Mouse (Mus musculus): ENCODE data around the gene Tenm4. TPM values are rescaled to one million over a fixed set of nuclear protein-coding genes. Genes with fewer than 3 reads are reported as not detected.
A peak's percentile ranks its signal among the peaks of the same experiment; 100 is the strongest.

The Tenm4 gene
- polyA plus RNA-seq, 1 experiment from 2014 or later, result 0.68 TPM

- 73% methylated on average over 4 of the region's 4 CpGs for WGBS (ENCODE audit: insufficient replicate concordance)
- H3K9ac ChIP-seq (replicated peaks), result no peak overlapping the region
- H3K27me3 ChIP-seq (ENCODE audit: insufficient read depth, low read length), result no peaks in the 10 kb centered on the region
- no peak overlapping the region for H3K4me3 ChIP-seq (ENCODE audit: low read depth, low read length)
- no peaks in the 10 kb centered on the region for H3K9me3 ChIP-seq (ENCODE audit: low read length)
- no peak for ATAC-seq
- TF ChIP-seq EP300 (IDR thresholded peaks at IDR 0.05; ENCODE audit: low read depth), result no peak
- no peak for TF ChIP-seq CTCF (IDR thresholded peaks at IDR 0.05; ENCODE audit: low read depth)
- H3K27ac ChIP-seq (ENCODE audit: low read depth), result no peak overlapping the region
- H3K36me3 ChIP-seq (replicated peaks; ENCODE audit: insufficient read depth, low read length), result no peaks in the 10 kb centered on the region
- DNase-seq, result no peak
- H3K4me2 ChIP-seq (ENCODE audit: low read depth, low read length), result no peak overlapping the region
- peaks cover 4% of the 10 kb centered on the region; the same call in 1 of the 2 replicates for H3K4me1 ChIP-seq (ENCODE audit: insufficient read depth)
Observed at GRCm38 (mm10) chr7:96788135-96788534, 617.1 kb downstream of the Tenm4 start.

- no peaks in the 10 kb centered on the region for H3K36me3 ChIP-seq (replicated peaks; ENCODE audit: insufficient read depth, low read length)
- no peak overlapping the region for H3K27ac ChIP-seq (ENCODE audit: low read depth)
- no peak overlapping the region for H3K9ac ChIP-seq (replicated peaks)
- no peak for DNase-seq
- no peaks in the 10 kb centered on the region for H3K27me3 ChIP-seq (ENCODE audit: insufficient read depth, low read length)
- H3K4me3 ChIP-seq (ENCODE audit: low read depth, low read length), result no peak overlapping the region
- no peaks in the 10 kb centered on the region for H3K9me3 ChIP-seq (ENCODE audit: low read length)
- H3K4me2 ChIP-seq (ENCODE audit: low read depth, low read length), result no peak overlapping the region
- no peak for TF ChIP-seq CTCF (IDR thresholded peaks at IDR 0.05; ENCODE audit: low read depth)
- no peak for TF ChIP-seq EP300 (IDR thresholded peaks at IDR 0.05; ENCODE audit: low read depth)
- ATAC-seq, result no peak
- WGBS (ENCODE audit: insufficient replicate concordance), result 41% methylated on average over 2 of the region's 2 CpGs
- H3K4me1 ChIP-seq (ENCODE audit: insufficient read depth), result peaks cover 11% of the 10 kb centered on the region
Observed at GRCm38 (mm10) chr7:96790326-96790725, 619.3 kb downstream of the Tenm4 start.

GRCm38 (mm10) chr7:96792456-96793229 lies 621.6 kb downstream of the Tenm4 start:
- H3K4me2 ChIP-seq (ENCODE audit: low read depth, low read length), result no peak overlapping the region
- TF ChIP-seq CTCF (IDR thresholded peaks at IDR 0.05; ENCODE audit: low read depth), result no peak
- H3K4me1 ChIP-seq (ENCODE audit: insufficient read depth), result peaks cover 19% of the 10 kb centered on the region
- H3K9ac ChIP-seq (replicated peaks), result no peak overlapping the region
- no peaks in the 10 kb centered on the region for H3K27me3 ChIP-seq (ENCODE audit: insufficient read depth, low read length)
- DNase-seq (no peak), ATAC-seq (no peak)
- H3K4me3 ChIP-seq (ENCODE audit: low read depth, low read length), result no peak overlapping the region
- no peak overlapping the region for H3K27ac ChIP-seq (ENCODE audit: low read depth)
- WGBS (ENCODE audit: insufficient replicate concordance), result 69% methylated on average over 8 of the region's 8 CpGs
- no peaks in the 10 kb centered on the region for H3K9me3 ChIP-seq (ENCODE audit: low read length)
- no peaks in the 10 kb centered on the region for H3K36me3 ChIP-seq (replicated peaks; ENCODE audit: insufficient read depth, low read length)

- Histone ChIP-seq H3K4me3 (ENCODE audit: low read depth, low read length) (0 out of 2 replicates have a peak overlapping the region, but pooled peaks have one; percentile 1), H3K27ac (ENCODE audit: low read depth) (peak overlapping the region; percentile 73), H3K9me3 (ENCODE audit: low read length) (no peaks in the 10 kb centered on the region), H3K36me3 (replicated peaks; ENCODE audit: insufficient read depth, low read length) (no peaks in the 10 kb centered on the region), H3K27me3 (ENCODE audit: insufficient read depth, low read length) (no peaks in the 10 kb centered on the region), H3K4me1 (ENCODE audit: insufficient read depth) (peaks cover 24% of the 10 kb centered on the region), H3K4me2 (ENCODE audit: low read depth, low read length) (peak overlapping the region; percentile 60), H3K9ac (replicated peaks) (peak overlapping the region; percentile 17; the same call in 1 of the 2 replicates)
- DNase-seq (peak; percentile 76), ATAC-seq (peak; percentile 82)
- TF ChIP-seq EP300 (IDR thresholded peaks at IDR 0.05; ENCODE audit: low read depth) (no peak), CTCF (IDR thresholded peaks at IDR 0.05; ENCODE audit: low read depth) (no peak)
- WGBS (ENCODE audit: insufficient replicate concordance), result 64% methylated on average over 9 of the region's 9 CpGs
Observed at GRCm38 (mm10) chr7:96796033-96796741, 625.1 kb downstream of the Tenm4 start.

GRCm38 (mm10) chr7:96796788-96797485 lies 625.9 kb downstream of the Tenm4 start:
- DNase-seq, result peak; percentile 26
- Histone ChIP-seq H3K9ac (replicated peaks) (peak overlapping the region; percentile 17; the same call in 1 of the 2 replicates), H3K4me2 (ENCODE audit: low read depth, low read length) (peak overlapping the region; percentile 60), H3K9me3 (ENCODE audit: low read length) (no peaks in the 10 kb centered on the region), H3K27me3 (ENCODE audit: insufficient read depth, low read length) (no peaks in the 10 kb centered on the region), H3K36me3 (replicated peaks; ENCODE audit: insufficient read depth, low read length) (no peaks in the 10 kb centered on the region), H3K4me1 (ENCODE audit: insufficient read depth) (peaks cover 30% of the 10 kb centered on the region), H3K4me3 (ENCODE audit: low read depth, low read length) (peak overlapping the region; percentile 1; the same call in 1 of the 2 replicates), H3K27ac (ENCODE audit: low read depth) (peak overlapping the region; percentile 73)
- TF ChIP-seq CTCF (IDR thresholded peaks at IDR 0.05; ENCODE audit: low read depth) (no peak), EP300 (IDR thresholded peaks at IDR 0.05; ENCODE audit: low read depth) (no peak)
- WGBS (ENCODE audit: insufficient replicate concordance), result 70% methylated on average over 20 of the region's 20 CpGs
- peak; percentile 69 for ATAC-seq

All from liver, postnatal 0 days (tissue).